In genomic region chr13:34095542-34096435, GRCm38 (mm10) we compare ENCODE assay signal across 8 mouse cellular contexts. TPM values are rescaled to one million over a fixed set of nuclear protein-coding genes. Genes with fewer than 3 reads are reported as not detected.
A peak's percentile ranks its signal among the peaks of the same experiment; 100 is the strongest.
DNase-seq lines count a peak whose midpoint lies in the region; ATAC-seq and TF ChIP-seq lines count a peak whose summit lies in the region.

No protein-coding gene starts in this region.

- ATAC-seq in heart, embryonic 16.5 days (replicated peaks; ENCODE audit: extremely low read depth, insufficient read depth, low FRiP score): peak; percentile 65; the same call in 1 of the 2 replicates

- H3K4me1 ChIP-seq in kidney, adult 2 months (ENCODE audit: control insufficient read depth, insufficient read depth, low read length): peaks cover 6% of the 10 kb centered on the region; the same call in 1 of the 2 replicates
- peaks cover 6% of the 10 kb centered on the region; the same call in 1 of the 2 replicates for H3K4me1 ChIP-seq in heart, embryonic 16.5 days (ENCODE audit: control insufficient read depth, insufficient read depth, low read length)
- H3K4me1 ChIP-seq in olfactory bulb, adult 2 months (ENCODE audit: control insufficient read depth, insufficient read depth, low read length): peaks cover 9% of the 10 kb centered on the region

- H3K27me3 ChIP-seq in kidney, adult 2 months (replicated peaks; ENCODE audit: control insufficient read depth, insufficient read depth, low read length): no peaks in the 10 kb centered on the region
- no peaks in the 10 kb centered on the region for H3K27me3 ChIP-seq in heart, embryonic 16.5 days (ENCODE audit: control insufficient read depth, insufficient read depth, low read length)

- DNase-seq in kidney, adult 2 months: no peak
- no peak for DNase-seq in kidney, postnatal 4 days
- DNase-seq in embryo, embryonic 11 days: peak; percentile 65
- peak; percentile 67 to 89 for DNase-seq in left cerebral cortex, postnatal 10 days (ENCODE audit: extremely low spot score in 1 of 2, low spot score in 2 of 2)
- no peak for DNase-seq in testis, postnatal 14 days (ENCODE audit: low spot score)
- DNase-seq in adrenal gland, adult 18-20 months (ENCODE audit: low spot score in 2 of 2): no peak

- no peak overlapping the region; the same call in 1 of the 2 replicates for H3K4me2 ChIP-seq in heart, embryonic 16.5 days (ENCODE audit: low read depth, low read length)

- no peak for TF ChIP-seq CTCF in kidney, adult 2 months (conservative IDR thresholded peaks at IDR 0.05; ENCODE audit: insufficient read depth, insufficient read length, low read depth, low read length)
- TF ChIP-seq CTCF in olfactory bulb, adult 2 months (IDR thresholded peaks at IDR 0.05; ENCODE audit: insufficient read depth, low read depth, low read length): no peak

- H3K9ac ChIP-seq in heart, embryonic 16.5 days (ENCODE audit: low read length): no peak overlapping the region

- 46% methylated on average over 7 of the region's 7 CpGs for WGBS in kidney, adult 2 months
- 23% methylated on average over 7 of the region's 7 CpGs for WGBS in heart, embryonic 16.5 days
- 5% methylated on average over 7 of the region's 7 CpGs for WGBS in olfactory bulb, adult 2 months

- intact Hi-C loops in left cerebral cortex, postnatal 10 days (cut with DNase I): no loop called here

- H3K27ac ChIP-seq in kidney, adult 2 months (ENCODE audit: insufficient read depth, low read depth, low read length): peak overlapping the region; percentile 13
- peak overlapping the region; percentile 58 for H3K27ac ChIP-seq in heart, embryonic 16.5 days (ENCODE audit: low read length)
- H3K27ac ChIP-seq in olfactory bulb, adult 2 months (ENCODE audit: insufficient read depth, low read depth, low read length): peak overlapping the region; percentile 91

- TF ChIP-seq POLR2A in kidney, adult 2 months (IDR thresholded peaks at IDR 0.05; ENCODE audit: low read depth, low read length): no peak
- TF ChIP-seq POLR2A in olfactory bulb, adult 2 months (IDR thresholded peaks at IDR 0.05; ENCODE audit: insufficient read depth, low read depth, low read length): no peak

- no peaks in the 10 kb centered on the region for H3K36me3 ChIP-seq in kidney, adult 2 months (ENCODE audit: control insufficient read depth, insufficient read depth, low read length)
- H3K36me3 ChIP-seq in heart, embryonic 16.5 days (ENCODE audit: control insufficient read depth, insufficient read depth): no peaks in the 10 kb centered on the region

- H3K4me3 ChIP-seq in kidney, adult 2 months (ENCODE audit: insufficient read depth, low read depth, low read length): no peak overlapping the region
- H3K4me3 ChIP-seq in heart, embryonic 16.5 days (ENCODE audit: low read length): no peak overlapping the region
- no peak overlapping the region for H3K4me3 ChIP-seq in olfactory bulb, adult 2 months (ENCODE audit: insufficient read depth, low read depth, low read length)

- no peaks in the 10 kb centered on the region; the same call in 1 of the 2 replicates for H3K9me3 ChIP-seq in heart, embryonic 16.5 days (replicated peaks; ENCODE audit: control insufficient read depth, low read length)

RNA-seq across cellular contexts. Expression of gene Tubb2a, which starts 18.0 kb away (rescaled TPM):
- polyA plus RNA-seq in kidney, adult 2 months (2012; rRNA removed): 152 and 164 TPM in 2 replicates
- 166 and 171 TPM in 2 replicates for polyA plus RNA-seq in heart, embryonic 16.5 days (2015; fragmentation: Nextera tagmentation; extraction: Ambion mirVana)
- 1,000 to 10,000 TPM; 2,795 to 2,863 TPM for total RNA-seq in left cerebral cortex, postnatal 10 days (2021)
- not detected in 2 replicates for polyA plus RNA-seq in olfactory bulb, adult 2 months (2012; ENCODE audit: insufficient read depth, insufficient read length, low replicate concordance, missing spikeins)
- total RNA-seq in adrenal gland, adult 18-20 months (2021): 10 to 100 TPM; 35.1 to 85.9 TPM

RNA-seq across cellular contexts. Expression of gene Tubb2b, which starts 34.5 kb away (rescaled TPM):
- polyA plus RNA-seq in kidney, adult 2 months (2012; rRNA removed): 27.6 and 30.5 TPM in 2 replicates
- 52.1 and 56.8 TPM in 2 replicates for polyA plus RNA-seq in heart, embryonic 16.5 days (2015; fragmentation: Nextera tagmentation; extraction: Ambion mirVana)
- total RNA-seq in left cerebral cortex, postnatal 10 days (2021): 1,000 to 10,000 TPM; 1,287 to 1,419 TPM
- not detected in 2 replicates for polyA plus RNA-seq in olfactory bulb, adult 2 months (2012; ENCODE audit: insufficient read depth, insufficient read length, low replicate concordance, missing spikeins)
- 1 to 10 TPM; 1.0 to 2.9 TPM for total RNA-seq in adrenal gland, adult 18-20 months (2021)

RNA-seq across cellular contexts. Expression of gene Bphl, which starts 58.4 kb away (rescaled TPM):
- 392 and 418 TPM in 2 replicates for polyA plus RNA-seq in kidney, adult 2 months (2012; rRNA removed)
- 47.7 and 54.6 TPM in 2 replicates for polyA plus RNA-seq in heart, embryonic 16.5 days (2015; fragmentation: Nextera tagmentation; extraction: Ambion mirVana)
- total RNA-seq in left cerebral cortex, postnatal 10 days (2021): 10 to 100 TPM; 28.5 to 32.1 TPM
- not detected in 2 replicates for polyA plus RNA-seq in olfactory bulb, adult 2 months (2012; ENCODE audit: insufficient read depth, insufficient read length, low replicate concordance, missing spikeins)
- total RNA-seq in adrenal gland, adult 18-20 months (2021): 10 to 100 TPM; 81.0 to 98.3 TPM

Comparison
In these comparisons a context has a peak if more than half of its experiments do, and no peak if none do; other contexts are left out.
1. DNase-seq: peak in embryo, embryonic 11 days (single experiment) and left cerebral cortex, postnatal 10 days (2 of 2); none in kidney, adult 2 months (single experiment), kidney, postnatal 4 days (0 of 2), testis, postnatal 14 days (single experiment) and adrenal gland, adult 18-20 months (0 of 2).
2. H3K27ac ChIP-seq: peak in every context shown above with its lines; median percentile 91 in olfactory bulb, adult 2 months; 58 in heart, embryonic 16.5 days; 13 in kidney, adult 2 months.